Mouse (Mus musculus) kidney, postnatal 36 days (tissue): Measurements from ENCODE around the gene Gm1110.
A peak's percentile ranks its signal among the peaks of the same experiment; 100 is the strongest.
"Not testable (repeated sequence)": the region's sequence is repeated elsewhere in the genome, so short reads cannot be mapped to it uniquely, and the experiment has no call there.

Source experiments
- DNase-seq, 2 experiments: peaks; one replicate each; pipeline ENCODE4 v3.0.0; 2021 to 2022; ENCODE audit warnings: mixed read lengths in 2 of 2

Gene Gm1110

GRCm38 (mm10) chr9:26922909-26923526 is at the start of gene Gm1110:
Gene Gm1110 (minus strand): TSS chr9:26923111.
- no peak for DNase-seq

- no peak for DNase-seq
These were observed 24.9 kb upstream of the Gm1110 start for GRCm38 (mm10) chr9:26947790-26948189.

GRCm38 (mm10) chr9:26924146-26924545 is 1.2 kb upstream of the Gm1110 start:
- peak; percentile 56 to 72 for DNase-seq

GRCm38 (mm10) chr9:26919778-26920177 is 3.1 kb downstream of the Gm1110 start:
- no peak for DNase-seq

- no peak for DNase-seq
These were observed 9.8 kb downstream of the Gm1110 start for GRCm38 (mm10) chr9:26913150-26913549.

- DNase-seq = no peak
These were observed 11.7 kb downstream of the Gm1110 start for GRCm38 (mm10) chr9:26911251-26911650.

GRCm38 (mm10) chr9:26869856-26870255 is 53.1 kb downstream of the Gm1110 start:
- not testable (repeated sequence) for DNase-seq

GRCm38 (mm10) chr9:26860751-26861150 is 62.2 kb downstream of the Gm1110 start, which contains the start of gene Glb1l3:
Gene Glb1l3 (minus strand): TSS chr9:26860890.
- DNase-seq = no peak

- no peak for DNase-seq
These were observed 91.8 kb downstream of the Gm1110 start for GRCm38 (mm10) chr9:26831089-26831488.
